Mouse (Mus musculus) central nervous system, embryonic 18 days (tissue): Measurements from ENCODE around the gene Cdk6. TPM values are rescaled to one million over a fixed set of nuclear protein-coding genes. Genes with fewer than 3 reads are reported as not detected.

ENCODE experiments used
- polyA plus RNA-seq: library from polyadenylated mRNA; depleted of rRNA; stranded (reverse); fragments of >200 nt; gene quantifications from 2 replicates; pipeline ENCODE4 v1.2.3, GENCODE M21; 2012; rRNA removed

Gene Cdk6
- 5.5 and 5.6 TPM in 2 replicates for polyA plus RNA-seq

GRCm38 (mm10) chr5:3341111-3341911, at the start of gene Cdk6:
Cdk6 (plus strand) TSS chr5:3341485.

GRCm38 (mm10) chr5:3543629-3544479, 202.6 kb downstream of the Cdk6 start, which contains the start of gene Fam133b:
Fam133b (plus strand) TSS chr5:3543833.

GRCm38 (mm10) chr5:3571266-3571665, 230.0 kb downstream of the Cdk6 start, which contains the start of gene 1700109H08Rik:
1700109H08Rik (plus strand) TSS chr5:3571566.

Other genes with a start within 250 kb of the Cdk6 start
- 27.7 and 27.9 TPM in 2 replicates for gene Fam133b, start 202.3 kb downstream of the Cdk6 start, polyA plus RNA-seq
- gene 1700109H08Rik, start 230.1 kb downstream of the Cdk6 start, polyA plus RNA-seq = 4.7 and 5.5 TPM in 2 replicates